Mouse (Mus musculus) C2C12 (cell line): ENCODE results near the gene Mdk. TPM values are rescaled to one million over a fixed set of nuclear protein-coding genes. Genes with fewer than 3 reads are reported as not detected.

Experiments used
- H3K27me3 ChIP-seq: one replicate; pipeline ENCODE4 v1.6.1; 2011; ENCODE audit not compliant: control insufficient read depth, insufficient read depth, insufficient read length
- H3K36me3 ChIP-seq: one replicate; pipeline ENCODE4 v1.6.1; 2011; ENCODE audit not compliant: control insufficient read depth, insufficient read depth
- H3K4me3 ChIP-seq: one replicate; pipeline ENCODE4 v1.5.1; 2011; ENCODE audit warnings: mild to moderate bottlenecking, control low read depth; ENCODE audit not compliant: poor library complexity, insufficient read depth, severe bottlenecking
- H3K79me2 ChIP-seq: one replicate; pipeline ENCODE4 v1.6.1; 2011; ENCODE audit not compliant: control insufficient read depth, insufficient read depth
- H3K79me3 ChIP-seq: one replicate; pipeline ENCODE4 v1.6.1; 2011; ENCODE audit warnings: low read depth, control low read depth
- H3ac ChIP-seq: one replicate; pipeline ENCODE3; 2011; ENCODE audit warnings: low read depth; ENCODE audit not compliant: control insufficient read depth, insufficient read length
- CEBPB ChIP-seq: IDR thresholded peaks from one replicate; pipeline ENCODE4 v1.6.1; 2011; ENCODE audit warnings: low read depth, mild to moderate bottlenecking, control low read depth, moderate library complexity
- CTCF ChIP-seq: IDR thresholded peaks from one replicate; pipeline ENCODE4 v1.5.1; 2011; ENCODE audit not compliant: control insufficient read depth, insufficient read depth, insufficient read length
- FOSL1 ChIP-seq: IDR thresholded peaks from one replicate; pipeline ENCODE4 v1.8.0; 2011; ENCODE audit warnings: mild to moderate bottlenecking, low read length; ENCODE audit not compliant: poor library complexity, insufficient read depth, severe bottlenecking
- MAX ChIP-seq: IDR thresholded peaks from one replicate; pipeline ENCODE4 v1.6.1; 2011; ENCODE audit warnings: mild to moderate bottlenecking, control low read depth
- MYOD1 ChIP-seq: IDR thresholded peaks from one replicate; pipeline ENCODE4 v1.6.1; 2011; ENCODE audit warnings: low read depth; ENCODE audit not compliant: control insufficient read depth, insufficient read length
- MYOG ChIP-seq: IDR thresholded peaks from one replicate; pipeline ENCODE4 v1.6.1; 2011; ENCODE audit not compliant: control insufficient read depth, insufficient read length; ENCODE audit errors: extremely low read depth
- USF1 ChIP-seq: IDR thresholded peaks from one replicate; pipeline ENCODE4 v1.6.1; 2011; ENCODE audit warnings: low read depth, mild to moderate bottlenecking, control low read depth, moderate library complexity
- polyA plus RNA-seq: library from polyadenylated mRNA; unstranded; fragments of >200 nt; fragmentation: generic; extraction: Trizol; gene quantifications from one replicate; pipeline ENCODE4 v1.2.1, GENCODE M21; 2012; ENCODE audit warnings: missing spikeins

The Mdk gene
- polyA plus RNA-seq, 1 experiment = 0.33 TPM

DNA sequence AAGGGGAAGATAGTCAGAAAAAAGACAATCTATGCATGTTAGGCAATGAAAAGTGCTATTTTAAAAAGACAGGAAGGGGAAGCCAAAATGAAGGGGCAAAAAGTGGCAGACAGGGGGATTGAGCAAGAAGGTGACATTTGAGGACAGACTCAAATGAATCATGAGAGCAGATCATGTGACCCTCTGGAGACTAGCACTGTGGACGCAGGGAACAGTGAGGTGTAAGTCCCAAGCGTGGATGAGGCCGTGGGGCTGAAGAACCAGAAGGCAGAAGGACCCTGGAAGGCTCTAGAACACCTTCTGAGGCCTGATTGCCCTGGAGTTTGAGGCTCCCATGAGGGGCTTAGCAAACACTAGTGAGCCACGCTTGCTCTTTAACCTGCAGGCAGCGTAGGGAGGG, 34.3 kb upstream of the Mdk start:
- Histone ChIP-seq H3K79me2 (peaks cover 19% of the 10 kb centered on the region), H3ac (no peak overlapping the region), H3K36me3 (no peaks in the 10 kb centered on the region), H3K79me3 (peaks cover 15% of the 10 kb centered on the region), H3K27me3 (no peaks in the 10 kb centered on the region), H3K4me3 (no peak overlapping the region)
- peak; percentile 17 for TF ChIP-seq USF1
- no peak for TF ChIP-seq FOSL1

DNA sequence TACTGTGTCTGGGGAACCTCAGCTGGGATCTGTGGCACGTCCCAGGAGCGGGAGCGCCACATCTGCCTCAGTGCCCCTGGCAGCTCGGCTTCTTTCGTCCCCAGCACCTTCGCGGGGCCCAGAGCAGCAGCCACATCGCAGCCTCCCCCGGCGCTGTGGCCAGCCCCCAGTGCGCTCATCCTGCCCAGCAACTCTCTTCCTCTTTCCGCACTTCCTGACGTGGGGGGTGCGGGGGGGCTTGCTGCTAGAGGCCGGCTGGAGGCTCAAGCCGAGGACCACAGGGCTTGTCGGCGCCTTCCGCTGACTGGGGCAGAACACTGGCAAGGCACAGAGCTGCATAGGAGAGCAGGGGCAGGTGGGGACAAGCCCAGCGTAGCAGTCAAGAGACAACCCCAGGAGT, 33.3 kb upstream of the Mdk start:
- TF ChIP-seq CEBPB (no peak), USF1 (no peak), MAX (no peak), FOSL1 (no peak), CTCF (no peak), MYOG (no peak), MYOD1 (no peak)
- H3ac ChIP-seq = no peak overlapping the region
- no peaks in the 10 kb centered on the region for H3K36me3 ChIP-seq
- peaks cover 22% of the 10 kb centered on the region for H3K79me3 ChIP-seq
- no peaks in the 10 kb centered on the region for H3K27me3 ChIP-seq
- H3K79me2 ChIP-seq = peaks cover 29% of the 10 kb centered on the region
- H3K4me3 ChIP-seq = no peak overlapping the region

DNA sequence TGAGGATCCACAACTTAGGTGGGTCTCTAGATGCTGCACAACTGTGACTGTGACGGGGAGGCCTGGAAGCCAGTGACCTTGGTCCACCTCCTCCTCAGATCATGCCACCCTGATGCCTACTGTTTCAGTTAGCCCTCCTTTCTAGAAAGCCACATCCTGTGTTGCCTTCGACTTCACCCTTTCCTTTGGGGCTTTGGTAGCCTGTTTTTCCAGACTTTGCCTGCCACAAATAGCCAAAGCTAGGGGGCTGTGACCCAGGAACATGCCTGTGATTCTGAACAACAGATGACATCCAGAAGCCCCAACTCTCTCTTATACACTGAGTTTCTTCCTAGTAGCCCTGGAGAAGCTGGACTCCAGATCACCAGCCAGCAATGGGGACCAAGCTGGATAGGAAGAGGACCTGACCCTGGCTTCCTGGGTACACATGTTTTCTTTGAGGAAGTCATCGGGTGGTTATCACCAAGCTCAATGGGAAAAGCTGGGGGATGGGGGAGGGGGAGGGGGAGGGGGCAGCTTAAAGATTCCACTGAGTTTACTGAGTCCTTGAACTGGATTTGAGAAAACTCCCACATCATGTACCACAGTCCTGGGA, 32.6 kb upstream of the Mdk start:
- H3K27me3 ChIP-seq = no peaks in the 10 kb centered on the region
- no peak overlapping the region for H3ac ChIP-seq
- no peak overlapping the region for H3K4me3 ChIP-seq
- peaks cover 3% of the 10 kb centered on the region for H3K36me3 ChIP-seq
- TF ChIP-seq USF1 (no peak), FOSL1 (no peak), MYOD1 (no peak), MAX (no peak), CEBPB (no peak), MYOG (no peak), CTCF (no peak)
- H3K79me2 ChIP-seq = peaks cover 36% of the 10 kb centered on the region
- peaks cover 23% of the 10 kb centered on the region for H3K79me3 ChIP-seq

DNA sequence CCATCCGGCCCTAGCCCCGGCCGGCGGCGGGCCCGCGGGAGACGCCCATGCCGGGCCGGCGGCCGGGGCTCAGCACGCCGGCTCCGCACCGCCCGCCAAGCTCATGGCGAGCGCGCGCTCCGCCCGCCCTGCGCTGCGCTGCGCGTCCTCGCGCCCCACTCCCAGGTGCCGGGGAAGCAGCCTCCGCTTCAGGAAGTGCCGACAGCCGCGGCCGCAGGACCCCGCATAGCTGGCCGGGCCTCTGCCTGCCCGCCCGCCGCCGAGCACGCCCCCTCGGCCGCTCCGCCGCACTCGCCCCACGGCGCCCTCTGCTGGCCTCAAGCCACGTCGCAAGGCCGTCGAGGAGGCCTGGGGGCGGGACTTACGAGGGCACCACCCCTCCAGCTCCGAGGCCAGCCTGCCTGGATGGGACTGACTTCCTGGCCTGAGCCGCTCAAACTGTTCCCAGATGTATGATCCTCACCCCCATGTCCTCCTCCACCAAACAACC, 31.4 kb upstream of the Mdk start:
- TF ChIP-seq FOSL1 (no peak), MYOD1 (no peak), USF1 (no peak), CEBPB (no peak), CTCF (peak; percentile 99), MAX (peak; percentile 87), MYOG (no peak)
- Histone ChIP-seq H3K36me3 (peaks cover 3% of the 10 kb centered on the region), H3K79me3 (peaks cover 23% of the 10 kb centered on the region), H3ac (peak overlapping the region; percentile 95), H3K27me3 (no peaks in the 10 kb centered on the region), H3K79me2 (peaks cover 48% of the 10 kb centered on the region), H3K4me3 (peak overlapping the region; percentile 84)

DNA sequence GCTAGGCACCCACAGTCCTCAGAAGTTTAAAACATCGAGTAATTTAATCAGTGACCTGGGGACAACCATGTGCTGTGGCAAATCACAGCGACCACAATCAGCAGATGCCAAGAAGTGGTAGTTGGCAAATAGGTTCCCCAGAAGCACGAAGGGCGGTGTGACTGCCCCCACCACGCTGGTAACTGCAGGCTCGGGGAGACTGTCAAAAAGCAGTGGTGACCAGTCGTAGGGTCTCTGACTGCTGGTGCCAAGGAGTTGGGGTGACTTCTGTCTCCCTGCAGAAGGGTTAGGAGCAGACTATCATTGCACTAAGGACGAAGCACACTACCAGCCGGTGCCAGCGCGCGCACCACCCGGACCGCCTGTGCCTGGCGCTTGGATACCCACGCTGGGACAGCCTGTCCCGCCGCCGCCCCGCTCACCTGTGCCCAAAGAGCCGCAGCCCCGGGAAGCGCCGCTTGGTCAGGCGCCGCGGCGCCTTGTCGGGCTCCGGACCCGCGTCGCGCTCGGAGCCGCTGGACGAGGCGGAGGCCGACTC, 30.8 kb upstream of the Mdk start:
- H3K4me3 ChIP-seq = peak overlapping the region; percentile 84
- H3K79me3 ChIP-seq = peaks cover 26% of the 10 kb centered on the region
- H3ac ChIP-seq = peak overlapping the region; percentile 95
- peaks cover 3% of the 10 kb centered on the region for H3K36me3 ChIP-seq
- TF ChIP-seq FOSL1 = no peak
- TF ChIP-seq MAX = peak; percentile 7
- TF ChIP-seq MYOD1 = peak; percentile 7
- no peak for TF ChIP-seq CTCF
- H3K27me3 ChIP-seq = no peaks in the 10 kb centered on the region
- peaks cover 54% of the 10 kb centered on the region for H3K79me2 ChIP-seq
